Mouse (Mus musculus): ENCODE measurements around the gene Lrrc47. TPM values are rescaled to one million over a fixed set of nuclear protein-coding genes. Genes with fewer than 3 reads are reported as not detected.

Lrrc47 gene
- 10 to 100 TPM; 19.1 to 28.1 TPM for polyA plus RNA-seq (2012; fragmentation: generic; extraction: Trizol)

GRCm38 (mm10) chr4:154011646-154012089, at the start of gene Lrrc47:
Lrrc47 (plus strand) TSS chr4:154011731.

GRCm38 (mm10) chr4:153974431-153975291, 36.9 kb upstream of the Lrrc47 start, which contains the start of the genes Dffb and Cep104:
Dffb (minus strand) TSS chr4:153975126.
Cep104 (plus strand) TSS chr4:153975194.

GRCm38 (mm10) chr4:154025641-154026440, 14.3 kb downstream of the Lrrc47 start, which contains the start of gene Smim1:
Smim1 (minus strand) TSS chr4:154026230.

GRCm38 (mm10) chr4:154042577-154042976, 31.0 kb downstream of the Lrrc47 start, which contains the start of gene Ccdc27:
Ccdc27 (minus strand) TSS chr4:154042677.

Other genes with a start within 250 kb of the Lrrc47 start
- 10 to 100 TPM; 24.1 to 25.6 TPM for gene A430005L14Rik, start 54.5 kb upstream of the Lrrc47 start, polyA plus RNA-seq (2012; fragmentation: generic; extraction: Trizol)
- 1 to 10 TPM in 1 of 2 experiments, under 1 TPM in 1; 0.43 to 5.0 TPM for gene Dffb, start 36.6 kb upstream of the Lrrc47 start, polyA plus RNA-seq (2012; fragmentation: generic; extraction: Trizol)
- gene Cep104, start 36.5 kb upstream of the Lrrc47 start, polyA plus RNA-seq (2012; fragmentation: generic; extraction: Trizol), result 10 to 100 TPM; 10.5 to 11.0 TPM
- 10 to 100 TPM in 1 of 2 experiments, 1 to 10 TPM in 1; 6.9 to 31.0 TPM for gene Smim1, start 14.5 kb downstream of the Lrrc47 start, polyA plus RNA-seq (2012; fragmentation: generic; extraction: Trizol)
- under 1 TPM in 1 of 2 experiments, not detected in 1; 0.02 TPM for gene Ccdc27, start 30.9 kb downstream of the Lrrc47 start, polyA plus RNA-seq (2012; fragmentation: generic; extraction: Trizol)
- gene Trp73, start 128.5 kb downstream of the Lrrc47 start, polyA plus RNA-seq (2012; fragmentation: generic; extraction: Trizol), result under 1 TPM in 1 of 2 experiments, not detected in 1; under 0.01 TPM
- gene Wrap73, start 130.6 kb downstream of the Lrrc47 start, polyA plus RNA-seq (2012; fragmentation: generic; extraction: Trizol), result 10 to 100 TPM; 16.4 to 19.6 TPM
- gene Tprgl, start 148.9 kb downstream of the Lrrc47 start, polyA plus RNA-seq (2012; fragmentation: generic; extraction: Trizol), result 10 to 100 TPM; 26.4 to 69.1 TPM
- under 1 TPM; 0.01 to 0.39 TPM for gene Megf6, start 159.0 kb downstream of the Lrrc47 start, polyA plus RNA-seq (2012; fragmentation: generic; extraction: Trizol)